Mouse (Mus musculus) bone marrow, adult 2 months (tissue): ENCODE data around the gene Cisd2. TPM values are rescaled to one million over a fixed set of nuclear protein-coding genes. Genes with fewer than 3 reads are reported as not detected.

ENCODE experiments used
- H3K27ac ChIP-seq: fragments of 200-500 bp; 2 replicates; pipeline ENCODE4 v1.5.1; 2012; ENCODE audit warnings: low read depth, mild to moderate bottlenecking, control low read depth, inconsistent platforms, low read length; ENCODE audit not compliant: control insufficient read depth, poor library complexity, insufficient read depth
- H3K4me1 ChIP-seq: fragments of 200-500 bp; 2 replicates; pipeline ENCODE4 v1.6.1; 2011; ENCODE audit warnings: low read length; ENCODE audit not compliant: control insufficient read depth, insufficient read depth
- H3K4me3 ChIP-seq: fragments of 200-500 bp; replicated peaks from 2 replicates; pipeline ENCODE3; 2011; ENCODE audit warnings: mild to moderate bottlenecking, low read depth, low read length, control low read depth; ENCODE audit not compliant: control insufficient read depth
- CTCF ChIP-seq: fragments of 200-500 bp; IDR thresholded peaks from 2 replicates; pipeline ENCODE4 v1.5.1; 2011; ENCODE audit warnings: low read length, control low read depth; ENCODE audit not compliant: control insufficient read depth, insufficient read depth
- POLR2A ChIP-seq: fragments of 200-500 bp; IDR thresholded peaks from 2 replicates; pipeline ENCODE4 v1.6.1; 2011; ENCODE audit warnings: low read depth, mild to moderate bottlenecking, control low read depth, low read length, borderline replicate concordance; ENCODE audit not compliant: control insufficient read depth
- WGBS: fragments of 180-500 bp; shearing (Covaris S2); methylation state at CpG from one replicate; pipeline ENCODE4 v1.1.7; 2018; 5-methylcytosine and 5-hydroxymethylcytosine counted together
- polyA plus RNA-seq: library from polyadenylated mRNA; stranded (reverse); fragments of >200 nt; gene quantifications from 2 replicates; pipeline ENCODE4 v1.2.4, GENCODE M21; 2011; ENCODE audit warnings: low replicate concordance; ENCODE audit not compliant: missing spikeins, insufficient read depth, insufficient read length

The Cisd2 gene
- polyA plus RNA-seq, 1 experiment = 17.0 TPM

DNA sequence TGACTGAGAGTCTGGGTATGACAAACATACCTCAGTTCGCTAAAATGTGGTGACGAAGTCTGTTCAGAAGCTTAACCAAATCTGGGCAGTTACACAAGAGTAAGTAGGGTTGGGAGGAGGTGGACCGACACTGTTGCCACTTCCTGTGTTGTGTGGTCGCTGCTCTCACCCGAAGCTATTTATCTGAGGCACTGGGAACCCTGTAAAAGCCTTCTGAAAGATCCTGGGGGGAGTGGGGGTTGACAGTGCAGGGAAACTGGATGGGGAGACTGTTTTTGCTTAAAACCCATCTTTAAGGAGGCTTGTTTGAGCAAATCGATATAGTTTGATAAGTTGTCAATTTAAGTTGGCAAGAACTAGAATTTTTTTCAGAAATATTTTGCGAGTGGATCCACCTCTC lies 16.5 kb upstream of the Cisd2 start:
- Histone ChIP-seq H3K4me3 (peak overlapping the region; percentile 90), H3K27ac (peak overlapping the region; percentile 5; the same call in 1 of the 2 replicates), H3K4me1 (no peaks in the 10 kb centered on the region)
- no peak for TF ChIP-seq POLR2A
- TF ChIP-seq CTCF = no peak
- whole genome bisulfite sequencing = 3% methylated on average over 7 of the region's 7 CpGs

- Histone ChIP-seq H3K4me3 (peak overlapping the region; percentile 90), H3K4me1 (no peaks in the 10 kb centered on the region), H3K27ac (peak overlapping the region; percentile 100)
- WGBS = under 1% methylated on average over 15 of the region's 15 CpGs
- TF ChIP-seq POLR2A (no peak), CTCF (no peak)
These were observed 15.9 kb upstream of the Cisd2 start for GRCm38 (mm10) chr3:135439651-135440050.

- Histone ChIP-seq H3K27ac (peak overlapping the region; percentile 100), H3K4me3 (peak overlapping the region; percentile 90), H3K4me1 (no peaks in the 10 kb centered on the region)
- peak; percentile 28; the same call in 1 of the 2 replicates for TF ChIP-seq POLR2A
- TF ChIP-seq CTCF = no peak
- WGBS = 1% methylated on average over 64 of the region's 76 CpGs
These were observed 15.3 kb upstream of the Cisd2 start for GRCm38 (mm10) chr3:135438913-135439531.

DNA sequence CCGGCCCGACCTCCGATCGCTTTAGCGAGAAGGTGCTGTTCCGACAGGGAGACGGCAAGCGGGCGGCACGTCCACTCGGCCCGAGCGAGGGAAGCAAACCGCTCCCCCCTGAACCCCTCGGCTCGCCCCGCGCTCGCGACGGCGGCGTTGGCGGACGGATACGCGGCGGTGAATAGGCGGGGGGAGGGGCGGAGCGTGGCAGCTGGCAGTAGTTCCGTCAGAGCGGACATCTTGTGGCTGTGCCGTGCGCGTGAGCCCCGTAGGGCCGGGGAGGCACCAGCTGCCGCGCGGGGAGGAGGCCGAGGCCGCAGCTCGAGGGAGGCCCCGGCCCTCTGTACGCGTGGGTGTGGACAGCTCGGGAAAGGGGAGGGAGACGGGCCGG lies 14.8 kb upstream of the Cisd2 start:
- H3K27ac ChIP-seq = peak overlapping the region; percentile 100
- no peak for TF ChIP-seq CTCF
- peak; percentile 90 for TF ChIP-seq POLR2A
- peak overlapping the region; percentile 90 for H3K4me3 ChIP-seq
- H3K4me1 ChIP-seq = no peaks in the 10 kb centered on the region
- under 1% methylated on average over 50 of the region's 50 CpGs for WGBS

DNA sequence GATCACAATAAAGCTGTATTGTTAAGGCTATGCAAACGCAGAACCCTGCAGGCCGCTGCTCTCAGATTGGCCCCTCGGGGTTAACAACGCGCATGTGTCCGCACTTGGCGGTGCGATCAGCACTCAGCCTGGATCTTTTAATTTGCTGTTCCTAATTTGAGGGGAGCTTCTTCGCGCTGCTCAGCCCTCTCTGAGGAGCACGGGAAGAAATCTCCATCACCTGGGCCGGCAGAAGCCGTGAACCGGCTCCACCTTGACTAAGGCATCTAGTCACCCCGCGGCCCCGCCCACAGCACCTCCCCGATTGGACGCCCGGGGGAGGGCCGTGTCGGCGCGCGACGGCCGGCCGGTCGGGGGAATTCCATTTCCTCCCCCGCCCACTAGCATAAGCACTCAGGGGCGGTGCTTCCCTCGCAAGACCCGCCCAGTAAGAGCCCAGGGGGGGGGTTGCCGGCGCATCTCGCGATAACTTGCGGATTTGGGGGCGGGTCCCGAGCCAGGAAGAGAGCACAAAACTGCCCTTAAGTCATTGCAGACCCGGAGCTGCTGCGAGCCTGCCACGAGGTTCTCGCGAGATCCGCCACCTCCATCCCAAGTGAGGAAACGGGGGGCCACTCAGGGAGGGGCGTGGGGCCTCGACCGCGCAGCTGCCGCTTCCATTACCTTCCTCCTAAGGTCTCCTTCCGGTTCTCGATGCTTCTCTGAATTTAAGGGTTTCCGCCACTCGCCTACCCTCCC lies 14.2 kb upstream of the Cisd2 start, which contains the start of gene Ube2d3:
TSS of gene Ube2d3 (plus strand) at position 392 of the 738 bp plus-strand sequence.
- Histone ChIP-seq H3K4me1 (no peaks in the 10 kb centered on the region), H3K4me3 (peak within 1 kb of the TSS; percentile 90), H3K27ac (peak within 1 kb of the TSS; percentile 100)
- under 1% methylated on average over 56 of the region's 56 CpGs for WGBS
- peak; percentile 74; the same call in 1 of the 2 replicates for TF ChIP-seq POLR2A
- no peak for TF ChIP-seq CTCF

DNA sequence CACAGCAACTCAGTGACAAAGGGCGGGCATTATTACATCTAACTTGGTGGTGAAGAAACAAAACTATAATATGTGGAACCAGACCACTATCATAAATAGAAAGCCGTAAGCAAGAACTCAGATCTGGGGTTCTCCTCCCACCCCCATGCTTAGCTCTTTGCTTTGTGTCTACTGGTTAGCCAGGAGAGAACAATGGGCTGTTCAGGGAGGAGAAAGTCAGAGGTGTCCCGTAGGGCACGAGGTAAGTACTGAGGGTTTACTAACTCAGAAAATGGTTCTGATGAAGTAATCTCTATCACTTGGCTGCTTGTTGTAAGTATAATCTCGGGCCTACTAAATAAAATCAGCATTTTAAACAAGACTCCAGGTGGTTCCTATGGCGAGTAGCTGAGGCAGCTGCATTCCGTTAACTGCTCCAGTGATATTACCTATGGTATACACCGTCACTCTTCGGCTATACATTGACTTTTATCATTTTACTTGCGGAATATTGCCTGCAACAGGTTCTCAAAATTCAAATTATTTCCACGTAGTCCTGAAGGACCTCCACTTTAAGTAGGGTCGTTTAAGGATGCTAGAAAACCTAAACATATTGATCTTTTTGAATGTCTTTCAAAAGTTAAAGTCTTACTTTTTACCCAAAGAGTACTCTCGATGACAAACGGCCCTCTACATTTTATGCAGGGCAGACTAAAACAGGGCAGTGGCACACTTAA lies 13.3 kb upstream of the Cisd2 start:
- 70% methylated on average over 14 of the region's 14 CpGs for WGBS
- H3K4me3 ChIP-seq = no peak overlapping the region
- H3K27ac ChIP-seq = no peak overlapping the region; the same call in 1 of the 2 replicates
- TF ChIP-seq CTCF (no peak), POLR2A (no peak)
- no peaks in the 10 kb centered on the region for H3K4me1 ChIP-seq

- WGBS = under 1% methylated on average over 103 of the region's 103 CpGs
- no peak; the same call in 1 of the 2 replicates for TF ChIP-seq CTCF
- peak; percentile 83 for TF ChIP-seq POLR2A
- H3K4me3 ChIP-seq = peak overlapping the region; percentile 72
- peak overlapping the region; percentile 97 for H3K27ac ChIP-seq
- H3K4me1 ChIP-seq = peaks cover 2% of the 10 kb centered on the region; the same call in 1 of the 2 replicates
These were observed 693 bp downstream of the Cisd2 start for GRCm38 (mm10) chr3:135422856-135423607.

- Histone ChIP-seq H3K4me1 (peaks cover 4% of the 10 kb centered on the region), H3K27ac (peak overlapping the region; percentile 97), H3K4me3 (peak overlapping the region; percentile 72)
- WGBS = 17% methylated on average over 8 of the region's 8 CpGs
- TF ChIP-seq POLR2A (no peak), CTCF (no peak)
These were observed 1.4 kb downstream of the Cisd2 start for GRCm38 (mm10) chr3:135422232-135422855.
